Mouse (Mus musculus) lung, embryonic 14.5 days (tissue): ENCODE results near the gene Marc1. TPM values are rescaled to one million over a fixed set of nuclear protein-coding genes. Genes with fewer than 3 reads are reported as not detected.

ENCODE experiments used
- ATAC-seq: fragments of 200-750 bp; cut with Nextera tagmentation; 2 replicates; pipeline ENCODE4 v1.8.0; 2017; ENCODE audit warnings: mild to moderate bottlenecking, moderate TSS enrichment, moderate library complexity; ENCODE audit not compliant: insufficient read depth
- DNase-seq: peaks from one replicate; pipeline ENCODE4 v3.0.0-alpha.2; 2015
- H3K27ac ChIP-seq: fragments of 300-500 bp; sonication (generic); 2 replicates; pipeline ENCODE4 v1.5.1; 2014; ENCODE audit warnings: low read depth, mild to moderate bottlenecking, moderate library complexity
- H3K27me3 ChIP-seq: fragments of 300-500 bp; sonication (generic); 2 replicates; pipeline ENCODE4 v1.6.1; 2014; ENCODE audit warnings: low read length, control low read depth; ENCODE audit not compliant: insufficient read depth
- H3K36me3 ChIP-seq: fragments of 300-500 bp; sonication (generic); 2 replicates; pipeline ENCODE4 v1.6.1; 2014; ENCODE audit warnings: control low read depth; ENCODE audit not compliant: insufficient read depth
- H3K4me1 ChIP-seq: fragments of 300-500 bp; sonication (generic); 2 replicates; pipeline ENCODE4 v1.6.1; 2014; ENCODE audit warnings: antibody characterized with exemption, control low read depth; ENCODE audit not compliant: insufficient read depth
- H3K4me2 ChIP-seq: fragments of 300-500 bp; sonication (generic); 2 replicates; pipeline ENCODE4 v1.6.1; 2014; ENCODE audit warnings: mild to moderate bottlenecking
- H3K4me3 ChIP-seq: fragments of 300-500 bp; sonication (generic); 2 replicates; pipeline ENCODE4 v1.5.1; 2014; ENCODE audit warnings: low read depth, low read length
- H3K9ac ChIP-seq: fragments of 300-500 bp; sonication (generic); 2 replicates; pipeline ENCODE4 v1.6.1; 2014
- H3K9me3 ChIP-seq: fragments of 300-500 bp; sonication (generic); 2 replicates; pipeline ENCODE4 v1.6.1; 2016; ENCODE audit warnings: low read depth, low read length, control low read depth
- CTCF ChIP-seq: IDR thresholded peaks from 2 replicates; pipeline ENCODE4 v1.5.1; 2016; ENCODE audit warnings: antibody characterized with exemption, low read depth
- WGBS: fragments of 180-500 bp; shearing (Covaris S2); extraction: QIAGEN DNeasy Blood & Tissue Kit; methylation state at CpG from one replicate; pipeline ENCODE4 v1.1.7; 2014; 5-methylcytosine and 5-hydroxymethylcytosine counted together
- polyA plus RNA-seq: library from polyadenylated mRNA; unstranded; fragments of >200 nt; fragmentation: Nextera tagmentation; extraction: Ambion mirVana; gene quantifications from 2 replicates; pipeline ENCODE4 v1.2.1, GENCODE M21; 2014

Gene Marc1
- polyA plus RNA-seq, 1 experiment from 2014 or later, result not detected

GRCm38 (mm10) chr1:184807627-184808417 lies 3.3 kb downstream of the Marc1 start:
- no peak for ATAC-seq
- Histone ChIP-seq H3K36me3 (0 out of 2 replicates have a peak, but pooled peaks cover 2% of the 10 kb centered on the region), H3K27ac (no peak overlapping the region), H3K27me3 (peaks cover 26% of the 10 kb centered on the region), H3K4me2 (no peak overlapping the region), H3K4me1 (no peaks in the 10 kb centered on the region; the same call in 1 of the 2 replicates), H3K9ac (no peak overlapping the region), H3K9me3 (no peaks in the 10 kb centered on the region), H3K4me3 (no peak overlapping the region)
- 54% methylated on average over 15 of the region's 15 CpGs for WGBS
- peak; percentile 38 for DNase-seq
- TF ChIP-seq CTCF, result no peak

GRCm38 (mm10) chr1:184807123-184807522 lies 4.0 kb downstream of the Marc1 start:
- TF ChIP-seq CTCF, result no peak
- Histone ChIP-seq H3K9me3 (no peaks in the 10 kb centered on the region), H3K4me3 (no peak overlapping the region), H3K4me2 (no peak overlapping the region), H3K4me1 (no peaks in the 10 kb centered on the region; the same call in 1 of the 2 replicates), H3K36me3 (no peaks in the 10 kb centered on the region), H3K27me3 (peaks cover 26% of the 10 kb centered on the region), H3K9ac (no peak overlapping the region), H3K27ac (no peak overlapping the region)
- 48% methylated on average over 7 of the region's 7 CpGs for WGBS
- DNase-seq (no peak), ATAC-seq (no peak)

- Histone ChIP-seq H3K9ac (no peak overlapping the region), H3K36me3 (no peaks in the 10 kb centered on the region), H3K9me3 (no peaks in the 10 kb centered on the region), H3K4me3 (no peak overlapping the region), H3K27ac (no peak overlapping the region), H3K27me3 (peaks cover 14% of the 10 kb centered on the region), H3K4me2 (no peak overlapping the region), H3K4me1 (no peaks in the 10 kb centered on the region; the same call in 1 of the 2 replicates)
- ATAC-seq (no peak), DNase-seq (no peak)
- TF ChIP-seq CTCF, result no peak
- WGBS, result 93% methylated on average over 4 of the region's 4 CpGs
Observed at GRCm38 (mm10) chr1:184805749-184806148, 5.4 kb downstream of the Marc1 start.

GRCm38 (mm10) chr1:184793163-184793876 lies 17.8 kb downstream of the Marc1 start:
- no peak overlapping the region for H3K9ac ChIP-seq
- peak; percentile 63; the same call in 1 of the 2 replicates for ATAC-seq

GRCm38 (mm10) chr1:184791109-184791508 lies 20.0 kb downstream of the Marc1 start:
- Histone ChIP-seq H3K27ac (no peak overlapping the region), H3K4me3 (no peak overlapping the region), H3K4me2 (no peak overlapping the region), H3K9ac (no peak overlapping the region), H3K9me3 (no peaks in the 10 kb centered on the region), H3K27me3 (peaks cover 8% of the 10 kb centered on the region), H3K4me1 (no peaks in the 10 kb centered on the region), H3K36me3 (no peaks in the 10 kb centered on the region)
- TF ChIP-seq CTCF, result peak; percentile 90
- ATAC-seq (no peak), DNase-seq (peak; percentile 79)
- 11% methylated on average over 2 of the region's 2 CpGs for WGBS

More at GRCm38 (mm10) chr1:184793163-184793876, 17.8 kb downstream of the Marc1 start:
- Histone ChIP-seq H3K4me3 (no peak overlapping the region), H3K4me1 (no peaks in the 10 kb centered on the region), H3K36me3 (no peaks in the 10 kb centered on the region), H3K9me3 (no peaks in the 10 kb centered on the region), H3K27ac (no peak overlapping the region), H3K27me3 (peaks cover 8% of the 10 kb centered on the region), H3K4me2 (0 out of 2 replicates have a peak overlapping the region, but pooled peaks have one; percentile 5)
- peak; percentile 53 for TF ChIP-seq CTCF
- WGBS, result 20% methylated on average over 27 of the region's 27 CpGs
- DNase-seq, result peak; percentile 60

- Histone ChIP-seq H3K36me3 (no peaks in the 10 kb centered on the region), H3K4me2 (no peak overlapping the region), H3K9me3 (no peaks in the 10 kb centered on the region), H3K9ac (no peak overlapping the region), H3K27ac (no peak overlapping the region), H3K4me1 (peaks cover 10% of the 10 kb centered on the region), H3K4me3 (no peak overlapping the region), H3K27me3 (peaks cover 3% of the 10 kb centered on the region; the same call in 1 of the 2 replicates)
- TF ChIP-seq CTCF, result peak; percentile 51
- no peak for DNase-seq
- no peak for ATAC-seq
- 66% methylated on average over 13 of the region's 13 CpGs for WGBS
Observed at GRCm38 (mm10) chr1:184786376-184787151, 24.5 kb downstream of the Marc1 start.
